Mouse (Mus musculus): ENCODE measurements at regions not wholly inside any gene's neighbourhood (a gene's known extent, or its start where the extent isn't known, plus 50 kb on each side); places are given as distances from the start of the nearest gene placed in this dataset.
A peak's percentile ranks its signal among the peaks of the same experiment; 100 is the strongest.

DNA sequence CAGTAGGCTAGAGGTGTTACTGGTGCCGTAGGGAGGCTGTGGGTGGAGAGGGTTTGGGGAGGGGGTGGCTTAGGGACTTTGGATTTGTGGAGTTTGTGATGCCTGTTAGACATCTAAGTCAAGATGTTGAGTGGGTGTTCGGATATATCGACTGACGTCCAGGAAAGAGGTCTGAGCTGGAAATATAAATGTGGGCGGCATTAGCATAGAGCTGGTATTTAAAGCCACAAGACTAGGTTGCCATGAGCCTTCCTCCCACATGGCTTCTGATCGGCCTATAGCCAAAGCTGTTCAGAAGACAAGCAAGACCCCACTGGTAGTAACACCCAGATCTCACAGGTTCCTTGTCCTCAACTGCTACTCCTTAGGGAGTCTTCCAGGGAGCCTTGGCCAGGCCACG is 184.9 kb downstream of the Tle3 start:
- Histone ChIP-seq H3K9ac (ENCODE audit: low read length) (no peak overlapping the region), H3K27ac (replicated peaks; ENCODE audit: low read depth, low read length) (no peak overlapping the region), H3K4me1 (ENCODE audit: control insufficient read depth, insufficient read depth, low read length) (no peaks in the 10 kb centered on the region), H3K27me3 (ENCODE audit: control insufficient read depth, insufficient read depth, low read length) (no peaks in the 10 kb centered on the region), H3K36me3 (ENCODE audit: control insufficient read depth, insufficient read depth, low read length) (no peaks in the 10 kb centered on the region), H3K9me3 (ENCODE audit: control insufficient read depth, low read length) (no peaks in the 10 kb centered on the region), H3K4me2 (ENCODE audit: low read depth, severe bottlenecking) (no peak overlapping the region), H3K4me3 (ENCODE audit: low read depth, low read length) (no peak overlapping the region)
- 91% methylated on average over 7 of the region's 7 CpGs for WGBS
- no peak for ATAC-seq (ENCODE audit: insufficient number of reproducible peaks, low FRiP score, low TSS enrichment, low read depth)
- no peak for DNase-seq (ENCODE audit: low spot score)

GRCm38 (mm10) chr9:61555173-61555572 is 183.0 kb downstream of the Tle3 start:
- H3K4me1 ChIP-seq (ENCODE audit: control insufficient read depth, insufficient read depth, low read length) = 0 out of 2 replicates have a peak, but pooled peaks cover 3% of the 10 kb centered on the region
- ATAC-seq (ENCODE audit: insufficient number of reproducible peaks, low FRiP score, low TSS enrichment, low read depth) (no peak), DNase-seq (ENCODE audit: low spot score) (no peak)
- H3K9me3 ChIP-seq (ENCODE audit: control insufficient read depth, low read length) = no peaks in the 10 kb centered on the region
- no peaks in the 10 kb centered on the region for H3K27me3 ChIP-seq (ENCODE audit: control insufficient read depth, insufficient read depth, low read length)
- H3K4me2 ChIP-seq (ENCODE audit: low read depth, severe bottlenecking) = no peak overlapping the region
- no peak overlapping the region for H3K4me3 ChIP-seq (ENCODE audit: low read depth, low read length)
- no peak overlapping the region for H3K9ac ChIP-seq (ENCODE audit: low read length)
- WGBS = 92% methylated on average over 8 of the region's 8 CpGs
- H3K36me3 ChIP-seq (ENCODE audit: control insufficient read depth, insufficient read depth, low read length) = no peaks in the 10 kb centered on the region
- H3K27ac ChIP-seq (replicated peaks; ENCODE audit: low read depth, low read length) = no peak overlapping the region

GRCm38 (mm10) chr9:61554611-61555010 is 182.4 kb downstream of the Tle3 start:
- no peaks in the 10 kb centered on the region for H3K9me3 ChIP-seq (ENCODE audit: control insufficient read depth, low read length)
- H3K36me3 ChIP-seq (ENCODE audit: control insufficient read depth, insufficient read depth, low read length) = no peaks in the 10 kb centered on the region
- DNase-seq (ENCODE audit: low spot score) = no peak
- H3K27me3 ChIP-seq (ENCODE audit: control insufficient read depth, insufficient read depth, low read length) = no peaks in the 10 kb centered on the region
- ATAC-seq (ENCODE audit: insufficient number of reproducible peaks, low FRiP score, low TSS enrichment, low read depth) = no peak
- H3K4me2 ChIP-seq (ENCODE audit: low read depth, severe bottlenecking) = no peak overlapping the region
- 87% methylated on average over 7 of the region's 7 CpGs for WGBS
- H3K9ac ChIP-seq (ENCODE audit: low read length) = no peak overlapping the region
- H3K4me3 ChIP-seq (ENCODE audit: low read depth, low read length) = no peak overlapping the region
- 0 out of 2 replicates have a peak, but pooled peaks cover 7% of the 10 kb centered on the region for H3K4me1 ChIP-seq (ENCODE audit: control insufficient read depth, insufficient read depth, low read length)
- no peak overlapping the region for H3K27ac ChIP-seq (replicated peaks; ENCODE audit: low read depth, low read length)

DNA sequence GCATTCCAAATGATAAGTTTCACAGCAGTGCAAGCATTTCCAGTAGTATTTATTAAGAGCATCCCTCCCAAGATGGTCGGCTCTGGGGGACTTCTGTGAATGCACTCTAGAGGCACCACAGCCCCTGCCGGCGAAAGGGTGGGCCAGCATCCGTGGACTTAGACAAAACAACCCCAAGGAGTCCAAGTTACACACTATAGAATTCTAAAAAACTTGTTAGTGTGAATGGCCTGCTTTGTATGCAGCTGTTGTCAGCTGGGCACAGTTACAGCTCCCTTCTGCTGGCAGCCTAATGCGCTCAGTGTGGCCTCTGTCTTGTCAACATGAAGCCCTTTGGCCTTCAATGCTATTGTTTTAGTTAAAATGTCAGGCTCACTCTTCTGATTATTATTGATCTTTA is 181.5 kb downstream of the Tle3 start:
- H3K4me1 ChIP-seq (ENCODE audit: control insufficient read depth, insufficient read depth, low read length) = 0 out of 2 replicates have a peak, but pooled peaks cover 9% of the 10 kb centered on the region
- H3K4me3 ChIP-seq (ENCODE audit: low read depth, low read length) = no peak overlapping the region
- 81% methylated on average over 5 of the region's 5 CpGs for WGBS
- ATAC-seq (ENCODE audit: insufficient number of reproducible peaks, low FRiP score, low TSS enrichment, low read depth) = no peak
- H3K9me3 ChIP-seq (ENCODE audit: control insufficient read depth, low read length) = no peaks in the 10 kb centered on the region
- no peak for DNase-seq (ENCODE audit: low spot score)
- no peaks in the 10 kb centered on the region for H3K27me3 ChIP-seq (ENCODE audit: control insufficient read depth, insufficient read depth, low read length)
- H3K9ac ChIP-seq (ENCODE audit: low read length) = no peak overlapping the region
- no peak overlapping the region for H3K4me2 ChIP-seq (ENCODE audit: low read depth, severe bottlenecking)
- H3K36me3 ChIP-seq (ENCODE audit: control insufficient read depth, insufficient read depth, low read length) = no peaks in the 10 kb centered on the region
- no peak overlapping the region for H3K27ac ChIP-seq (replicated peaks; ENCODE audit: low read depth, low read length)

- H3K27me3 ChIP-seq (ENCODE audit: control insufficient read depth, insufficient read depth, low read length) = no peaks in the 10 kb centered on the region
- H3K4me1 ChIP-seq (ENCODE audit: control insufficient read depth, insufficient read depth, low read length) = 0 out of 2 replicates have a peak, but pooled peaks cover 9% of the 10 kb centered on the region
- H3K9ac ChIP-seq (ENCODE audit: low read length) = no peak overlapping the region
- H3K4me3 ChIP-seq (ENCODE audit: low read depth, low read length) = no peak overlapping the region
- DNase-seq (ENCODE audit: low spot score) (no peak), ATAC-seq (ENCODE audit: insufficient number of reproducible peaks, low FRiP score, low TSS enrichment, low read depth) (no peak)
- WGBS = 74% methylated on average over 9 of the region's 9 CpGs
- H3K4me2 ChIP-seq (ENCODE audit: low read depth, severe bottlenecking) = no peak overlapping the region
- no peaks in the 10 kb centered on the region for H3K9me3 ChIP-seq (ENCODE audit: control insufficient read depth, low read length)
- no peaks in the 10 kb centered on the region for H3K36me3 ChIP-seq (ENCODE audit: control insufficient read depth, insufficient read depth, low read length)
- H3K27ac ChIP-seq (replicated peaks; ENCODE audit: low read depth, low read length) = no peak overlapping the region
Measured at GRCm38 (mm10) chr9:61551361-61551760, 179.2 kb downstream of the Tle3 start.

DNA sequence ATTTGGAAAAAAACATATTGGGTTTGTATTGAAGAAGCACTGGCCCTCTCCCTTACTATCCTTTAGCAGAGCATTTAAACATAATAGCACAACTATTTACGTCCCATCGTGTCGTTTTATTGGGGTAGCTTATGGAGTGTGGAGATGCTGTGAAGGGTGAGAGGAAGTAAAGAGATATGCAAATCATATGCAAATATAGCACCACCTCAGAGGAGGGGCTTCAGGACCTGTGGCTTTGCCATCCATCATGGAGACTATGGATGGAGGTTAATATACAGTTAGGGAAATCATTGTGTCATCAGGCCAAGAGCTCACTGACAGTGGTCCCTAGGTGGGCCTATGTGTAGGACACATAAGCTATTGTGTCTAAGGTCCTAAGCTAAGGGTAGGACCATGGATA is 178.2 kb downstream of the Tle3 start:
- ATAC-seq (ENCODE audit: insufficient number of reproducible peaks, low FRiP score, low TSS enrichment, low read depth) (no peak), DNase-seq (ENCODE audit: low spot score) (no peak)
- Histone ChIP-seq H3K4me3 (ENCODE audit: low read depth, low read length) (no peak overlapping the region), H3K9ac (ENCODE audit: low read length) (no peak overlapping the region), H3K27ac (replicated peaks; ENCODE audit: low read depth, low read length) (no peak overlapping the region), H3K36me3 (ENCODE audit: control insufficient read depth, insufficient read depth, low read length) (no peaks in the 10 kb centered on the region), H3K9me3 (ENCODE audit: control insufficient read depth, low read length) (no peaks in the 10 kb centered on the region), H3K4me2 (ENCODE audit: low read depth, severe bottlenecking) (no peak overlapping the region), H3K27me3 (ENCODE audit: control insufficient read depth, insufficient read depth, low read length) (no peaks in the 10 kb centered on the region), H3K4me1 (ENCODE audit: control insufficient read depth, insufficient read depth, low read length) (0 out of 2 replicates have a peak, but pooled peaks cover 9% of the 10 kb centered on the region)
- 73% methylated on average over 3 of the region's 3 CpGs for WGBS

GRCm38 (mm10) chr9:61549692-61550241 is 177.6 kb downstream of the Tle3 start:
- ATAC-seq (ENCODE audit: insufficient number of reproducible peaks, low FRiP score, low TSS enrichment, low read depth) = no peak; the same call in 1 of the 2 replicates
- H3K27me3 ChIP-seq (ENCODE audit: control insufficient read depth, insufficient read depth, low read length) = no peaks in the 10 kb centered on the region
- WGBS = 36% methylated on average over 5 of the region's 5 CpGs
- H3K4me1 ChIP-seq (ENCODE audit: control insufficient read depth, insufficient read depth, low read length) = 0 out of 2 replicates have a peak, but pooled peaks cover 9% of the 10 kb centered on the region
- DNase-seq (ENCODE audit: low spot score) = no peak
- H3K9ac ChIP-seq (ENCODE audit: low read length) = no peak overlapping the region
- H3K36me3 ChIP-seq (ENCODE audit: control insufficient read depth, insufficient read depth, low read length) = no peaks in the 10 kb centered on the region
- peak overlapping the region; percentile 67; the same call in 1 of the 2 replicates for H3K27ac ChIP-seq (replicated peaks; ENCODE audit: low read depth, low read length)
- no peaks in the 10 kb centered on the region for H3K9me3 ChIP-seq (ENCODE audit: control insufficient read depth, low read length)
- no peak overlapping the region for H3K4me3 ChIP-seq (ENCODE audit: low read depth, low read length)
- no peak overlapping the region for H3K4me2 ChIP-seq (ENCODE audit: low read depth, severe bottlenecking)

GRCm38 (mm10) chr9:61537316-61538189 is 165.4 kb downstream of the Tle3 start:
- Histone ChIP-seq H3K4me1 (ENCODE audit: control insufficient read depth, insufficient read depth, low read length) (peaks cover 7% of the 10 kb centered on the region; the same call in 1 of the 2 replicates), H3K4me3 (ENCODE audit: low read depth, low read length) (no peak overlapping the region), H3K9me3 (ENCODE audit: control insufficient read depth, low read length) (no peaks in the 10 kb centered on the region), H3K36me3 (ENCODE audit: control insufficient read depth, insufficient read depth, low read length) (no peaks in the 10 kb centered on the region), H3K9ac (ENCODE audit: low read length) (no peak overlapping the region), H3K4me2 (ENCODE audit: low read depth, severe bottlenecking) (peak overlapping the region; percentile 24; the same call in 1 of the 2 replicates), H3K27me3 (ENCODE audit: control insufficient read depth, insufficient read depth, low read length) (no peaks in the 10 kb centered on the region), H3K27ac (replicated peaks; ENCODE audit: low read depth, low read length) (no peak overlapping the region; the same call in 1 of the 2 replicates)
- ATAC-seq (ENCODE audit: insufficient number of reproducible peaks, low FRiP score, low TSS enrichment, low read depth) = peak; percentile 53
- DNase-seq (ENCODE audit: low spot score) = peak; percentile 65
- WGBS = 13% methylated on average over 18 of the region's 22 CpGs
